Mouse (Mus musculus) gastrocnemius, postnatal 25 days (tissue): ENCODE measurements around the gene Cobll1. TPM values are rescaled to one million over a fixed set of nuclear protein-coding genes. Genes with fewer than 3 reads are reported as not detected.
"Not testable (repeated sequence)": the region's sequence is repeated elsewhere in the genome, so short reads cannot be mapped to it uniquely, and the experiment has no call there.

Source experiments
- DNase-seq: peaks from one replicate; pipeline ENCODE4 v3.0.0; 2022
- long read RNA-seq, 2 experiments: library from polyadenylated mRNA; stranded (forward); transcript quantifications; one replicate each; pipeline ENCODE4 v2.0.0; 2021
- total RNA-seq, 2 experiments: library from RNA; stranded (reverse); gene quantifications; 1 replicate in 1 of 2; 2 replicates in 1 of 2; pipeline ENCODE4 v1.2.3; 2021

Cobll1 gene
- total RNA-seq: 1 to 10 TPM; 3.9 to 4.8 TPM
- long read RNA-seq, experiment 1, partial matches to known transcripts: 1 of 2 reads
- long read RNA-seq, experiment 1, other reads (novel, unspliced or antisense): 1 of 2 reads
- long read RNA-seq, experiment 2, partial matches to known transcripts: 3 of 3 reads
- long read RNA-seq, experiment 2, other reads (novel, unspliced or antisense): 0 of 3 reads

GRCm38 (mm10) chr2:65238964-65239570 is at the start of gene Cobll1:
Gene Cobll1 (minus strand): TSS chr2:65239403.
- peak; percentile 50 for DNase-seq

DNA sequence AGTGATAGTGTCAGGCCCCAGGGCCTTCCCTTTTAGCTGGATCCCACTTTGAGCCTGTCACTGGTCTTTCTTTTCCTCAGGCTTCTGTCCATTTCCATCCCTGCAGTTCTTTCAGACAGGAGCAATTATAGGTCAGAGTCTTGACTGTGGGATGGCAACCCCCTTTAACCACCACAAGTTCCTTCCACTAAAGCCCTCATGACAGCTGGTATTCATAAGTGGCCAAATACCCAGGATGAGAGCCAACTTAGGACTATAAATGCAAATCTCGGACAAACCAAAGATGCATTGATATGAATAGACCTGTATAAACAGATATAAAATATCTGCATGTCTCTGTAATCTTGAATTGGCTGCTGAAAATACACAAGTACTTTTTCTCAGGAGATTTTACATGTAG is 49.5 kb upstream of the Cobll1 start:
- DNase-seq: no peak

- DNase-seq: no peak
These were observed 46.2 kb upstream of the Cobll1 start for GRCm38 (mm10) chr2:65285380-65285779.

DNA sequence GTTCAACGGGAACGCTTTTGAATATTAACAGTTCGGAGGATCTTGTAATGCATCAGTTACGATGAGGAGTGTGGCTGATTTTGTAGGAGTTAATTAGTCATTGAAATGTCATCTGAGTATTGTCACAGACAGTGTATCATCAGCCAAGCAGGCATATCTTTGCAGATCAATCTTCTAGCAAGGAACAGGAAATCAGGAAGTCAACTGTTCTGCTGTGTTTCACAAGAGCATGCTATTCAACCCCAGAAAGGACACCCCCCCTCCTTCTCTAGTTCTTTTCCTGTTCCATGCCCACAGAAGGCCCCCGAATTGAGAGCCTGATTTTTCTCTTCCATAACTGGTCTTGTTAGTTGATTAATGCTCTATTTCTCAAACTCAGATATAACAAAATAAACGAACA is 43.8 kb upstream of the Cobll1 start:
- no peak for DNase-seq

DNA sequence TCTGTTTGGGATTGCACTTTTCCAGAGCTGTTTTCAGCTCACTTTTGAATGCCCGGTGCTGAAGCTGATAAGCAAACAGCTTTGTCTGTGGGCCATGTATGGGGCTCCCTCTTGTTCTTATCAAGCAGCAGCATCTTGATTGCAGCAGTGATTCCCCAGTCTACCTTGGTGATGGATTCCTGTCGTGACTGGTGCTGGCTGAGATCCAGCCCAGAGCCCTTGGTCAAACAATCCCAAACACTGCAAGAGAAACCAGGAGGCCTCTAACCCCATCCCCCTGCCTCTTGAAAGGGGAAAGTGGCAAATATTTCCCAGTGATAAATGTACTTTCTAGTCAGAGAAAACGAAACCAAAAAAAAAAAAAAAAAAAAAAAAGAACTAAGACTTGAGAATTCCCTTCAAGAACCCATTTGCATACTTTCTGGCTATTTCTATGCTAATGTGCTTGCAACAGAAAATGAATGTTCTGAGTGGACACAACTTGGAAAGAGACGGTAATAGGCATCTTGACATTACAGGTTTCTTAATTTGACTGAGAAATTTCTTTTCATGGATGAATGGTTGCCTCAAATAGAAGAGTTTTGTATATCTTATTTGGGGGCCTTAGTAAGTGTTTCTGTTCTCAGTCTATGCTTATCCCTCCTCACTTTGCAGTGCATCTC is 40.0 kb upstream of the Cobll1 start:
- no peak for DNase-seq

GRCm38 (mm10) chr2:65275443-65276061 is 36.3 kb upstream of the Cobll1 start:
- DNase-seq: no peak

DNA sequence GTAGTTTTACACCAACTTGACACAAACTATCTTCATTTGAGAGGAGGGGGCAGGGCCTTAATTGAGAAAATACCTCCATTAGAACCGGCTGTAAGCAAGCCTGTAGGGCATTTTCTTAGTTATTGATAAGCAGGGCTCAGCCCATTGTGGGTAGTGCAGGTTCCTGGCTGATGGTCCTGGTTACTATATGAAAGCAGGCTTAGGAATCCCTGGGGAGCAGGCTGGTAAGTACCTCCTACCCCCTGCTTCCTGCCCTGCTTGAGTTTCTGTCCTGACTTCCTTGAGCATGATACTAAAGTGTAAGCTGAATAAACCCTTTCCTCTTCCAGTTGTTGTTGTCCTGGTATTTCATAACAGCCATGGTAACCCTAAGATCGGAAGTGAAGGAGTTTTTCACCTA is 34.7 kb upstream of the Cobll1 start:
- no peak for DNase-seq

DNA sequence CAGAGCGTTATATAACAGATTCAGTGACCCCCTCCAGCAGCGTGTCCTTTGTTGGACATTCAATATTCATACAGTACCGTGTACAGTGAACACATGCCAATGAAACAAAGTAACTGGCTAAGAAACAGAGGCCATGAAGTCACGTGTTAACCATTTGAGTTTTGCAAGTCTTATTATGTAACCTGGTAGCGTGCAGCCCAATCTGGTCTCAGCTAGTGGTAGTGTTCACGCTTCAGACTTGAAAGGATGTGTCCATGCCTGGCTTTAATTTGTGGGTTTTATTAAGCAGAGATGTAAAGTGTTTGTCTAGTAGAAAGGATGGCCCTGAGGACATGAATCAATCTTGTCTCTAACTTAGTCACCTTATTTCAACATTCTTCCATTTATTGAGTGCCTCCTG is 29.5 kb upstream of the Cobll1 start:
- DNase-seq: no peak

GRCm38 (mm10) chr2:65267834-65268233 is 28.6 kb upstream of the Cobll1 start:
- DNase-seq: no peak

DNA sequence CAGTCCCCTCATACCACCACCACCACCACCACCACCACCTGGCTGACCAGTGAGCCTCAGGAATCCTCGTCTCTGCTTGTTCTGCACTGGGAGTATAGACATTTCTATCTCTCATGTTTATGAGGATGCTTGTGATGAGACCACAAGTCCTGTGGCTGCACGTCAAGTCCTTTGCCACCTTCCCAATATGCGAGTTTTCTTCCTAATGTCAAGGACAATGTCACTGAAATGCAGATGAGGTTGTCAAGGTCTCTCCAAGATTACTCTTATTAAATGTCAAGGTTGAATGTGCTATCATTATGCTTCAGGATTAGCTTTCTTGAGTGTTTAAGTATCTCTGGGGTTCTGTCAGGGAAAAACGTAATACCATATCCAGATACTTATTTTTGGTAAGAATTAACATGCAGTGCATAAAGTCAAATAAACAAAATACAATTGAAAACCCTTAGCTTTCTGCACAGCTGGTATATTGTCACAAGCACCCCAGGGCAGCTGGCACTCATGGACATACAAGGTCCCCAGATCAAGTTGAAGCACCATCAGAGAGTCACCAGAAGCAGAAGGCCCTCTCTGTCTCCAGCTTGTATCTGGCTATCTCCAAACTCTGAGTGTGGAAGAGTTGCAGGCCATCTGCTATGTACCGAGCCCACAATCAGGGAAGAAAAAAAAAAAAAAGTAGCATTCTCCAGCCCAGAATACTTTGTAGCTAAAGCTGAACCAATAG is 27.5 kb upstream of the Cobll1 start:
- no peak for DNase-seq

GRCm38 (mm10) chr2:65262251-65262650 is 23.0 kb upstream of the Cobll1 start:
- no peak for DNase-seq

DNA sequence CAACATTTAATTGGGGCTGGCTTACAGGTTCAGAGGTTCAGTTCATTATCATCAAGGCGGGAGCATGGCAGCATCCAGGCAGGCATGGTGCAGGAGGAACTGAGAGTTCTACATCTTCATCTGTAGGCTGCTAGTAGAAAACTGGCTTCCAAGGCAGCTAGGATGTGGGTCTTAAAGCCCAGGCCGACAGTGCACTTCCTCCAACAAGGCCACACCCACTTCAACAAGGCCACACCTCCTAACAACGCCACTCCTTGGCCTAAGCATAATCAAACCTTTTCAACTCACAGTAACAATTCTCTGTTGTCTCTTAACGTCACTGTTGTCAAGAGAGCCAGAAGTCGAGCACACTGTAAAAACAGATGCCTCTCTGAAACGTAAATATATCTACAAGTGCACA is 21.6 kb upstream of the Cobll1 start:
- DNase-seq: not testable (repeated sequence)

- DNase-seq: no peak
These were observed 21.2 kb upstream of the Cobll1 start for GRCm38 (mm10) chr2:65260400-65260799.

DNA sequence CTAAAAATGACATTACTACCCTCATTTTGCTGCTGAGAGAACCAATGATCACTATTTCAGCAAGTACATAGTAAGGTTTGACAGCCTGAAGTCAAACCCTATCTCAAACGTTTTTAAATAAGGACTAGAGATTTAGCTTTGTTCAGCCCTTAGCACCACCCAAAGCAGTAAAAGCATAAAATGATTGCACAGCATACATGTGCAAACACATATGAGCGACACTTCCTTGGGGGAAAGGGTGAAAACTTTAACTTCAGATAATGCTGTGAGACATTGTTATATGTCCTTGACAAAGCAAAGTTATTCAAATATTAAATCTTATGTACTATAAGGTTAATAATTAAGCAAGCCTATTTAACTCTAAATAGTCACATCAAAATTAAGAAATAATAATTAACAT is 18.2 kb upstream of the Cobll1 start:
- DNase-seq: no peak

DNA sequence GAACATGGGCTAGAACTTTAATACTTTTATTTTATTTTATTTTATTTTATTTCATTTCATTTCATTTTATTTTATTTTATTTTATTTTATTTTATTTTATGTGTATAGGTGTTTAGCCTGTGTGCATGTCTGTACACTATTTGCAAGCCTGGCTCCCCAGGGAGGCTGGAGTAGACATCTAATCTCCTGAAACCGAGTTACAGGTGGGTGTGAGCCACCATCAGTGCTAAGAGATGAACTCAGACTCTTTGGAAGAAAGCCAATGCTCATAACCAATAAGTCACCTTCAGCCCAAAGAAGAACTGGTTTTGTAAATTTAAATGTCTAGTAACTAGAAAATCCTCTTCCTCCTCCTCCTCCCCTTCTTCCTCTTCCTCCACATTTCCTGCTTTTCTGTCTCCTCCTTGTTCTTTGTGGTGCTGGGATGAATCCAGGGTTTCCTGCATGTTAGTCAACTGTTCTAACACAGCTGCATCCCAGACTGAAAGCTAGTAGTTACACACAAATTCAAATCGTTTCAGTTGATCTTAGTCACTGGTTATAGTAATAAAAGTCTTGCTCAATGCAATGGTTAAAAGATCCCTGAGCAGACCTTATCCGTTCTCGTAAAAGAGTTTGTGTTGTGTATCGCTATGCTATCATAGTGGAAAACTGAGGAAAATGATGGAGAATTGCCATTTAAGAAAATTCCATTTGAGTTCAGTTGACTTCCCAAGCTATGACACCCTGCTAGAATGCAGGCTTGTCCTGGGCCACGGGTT is 17.5 kb upstream of the Cobll1 start:
- no peak for DNase-seq

- DNase-seq: no peak
These were observed 11.4 kb upstream of the Cobll1 start for GRCm38 (mm10) chr2:65250589-65251104.

- DNase-seq: no peak
These were observed 10.4 kb upstream of the Cobll1 start for GRCm38 (mm10) chr2:65249575-65249974.

DNA sequence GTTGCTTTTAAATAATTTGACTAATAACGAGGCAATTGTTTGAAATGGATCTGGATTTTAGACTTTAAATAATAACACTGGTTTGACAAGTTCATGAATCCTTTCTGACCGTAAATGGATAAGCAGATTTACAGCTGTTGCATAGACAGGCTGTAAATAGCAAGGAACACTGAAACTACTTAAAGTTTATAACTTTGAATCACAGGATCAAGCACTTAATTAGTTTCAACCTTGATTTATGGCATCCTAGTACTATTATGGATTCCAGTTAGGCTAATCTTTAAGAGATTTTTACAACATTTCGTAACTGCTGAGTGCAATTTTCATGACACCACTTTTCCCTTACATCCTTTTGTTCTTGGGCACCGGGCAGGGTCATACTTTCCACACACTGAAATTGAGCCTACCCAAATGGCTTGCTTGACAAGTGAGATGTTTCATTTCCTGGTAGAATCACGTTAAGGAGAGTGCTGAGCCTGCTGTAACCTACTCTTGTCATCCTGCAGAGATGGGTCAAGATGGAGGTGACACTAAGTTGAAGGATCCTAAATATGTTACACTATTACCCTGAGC is 1.1 kb upstream of the Cobll1 start:
- DNase-seq: no peak

GRCm38 (mm10) chr2:65238171-65238963 is 836 bp downstream of the Cobll1 start:
- peak; percentile 83 for DNase-seq

DNA sequence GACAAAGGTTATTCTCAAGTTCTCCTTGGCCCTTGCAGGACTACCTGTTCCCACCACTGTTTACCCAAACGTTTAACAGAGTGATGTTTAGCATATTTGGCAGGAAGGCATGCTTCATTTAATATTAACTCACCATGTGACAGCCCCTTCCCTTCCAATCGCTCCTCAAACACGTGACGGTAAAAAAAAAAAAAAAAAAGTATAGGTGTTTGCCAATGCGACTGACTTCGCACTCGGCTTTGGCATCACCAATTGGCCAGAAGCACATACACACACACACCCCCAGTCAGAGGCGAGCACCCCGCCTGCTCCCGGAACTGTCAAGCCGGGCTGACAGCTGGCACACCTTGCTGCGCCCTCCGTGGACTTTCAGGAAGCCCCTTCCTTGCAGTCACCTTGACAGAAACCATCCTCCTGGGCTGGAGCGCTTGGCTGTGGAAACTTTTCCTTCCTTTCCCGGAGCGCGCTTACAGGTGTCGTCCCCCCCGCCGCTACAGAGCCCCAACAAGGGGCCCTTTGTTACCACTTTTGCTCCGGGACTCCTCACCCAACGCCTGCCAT is 1.5 kb downstream of the Cobll1 start:
- no peak for DNase-seq
